Mouse (Mus musculus) intestine, postnatal 0 days (tissue): Measurements from ENCODE around the gene Ldlr. TPM values are rescaled to one million over a fixed set of nuclear protein-coding genes. Genes with fewer than 3 reads are reported as not detected.

ENCODE experiments used
- ATAC-seq: fragments of 200-750 bp; cut with Nextera tagmentation; 2 replicates; pipeline ENCODE4 v1.8.0; 2017; ENCODE audit warnings: mild to moderate bottlenecking, moderate TSS enrichment, moderate library complexity
- H3K27ac ChIP-seq: fragments of 300-500 bp; sonication (generic); 2 replicates; pipeline ENCODE4 v1.5.1; 2014; ENCODE audit warnings: mild to moderate bottlenecking, low read depth, low read length, moderate library complexity
- H3K27me3 ChIP-seq: fragments of 300-500 bp; sonication (generic); replicated peaks from 2 replicates; pipeline ENCODE4 v1.6.1; 2014; ENCODE audit warnings: low read length, mixed read lengths; ENCODE audit not compliant: control insufficient read depth, insufficient read depth
- H3K36me3 ChIP-seq: fragments of 300-500 bp; sonication (generic); 2 replicates; pipeline ENCODE4 v1.6.1; 2014; ENCODE audit warnings: mild to moderate bottlenecking, moderate library complexity; ENCODE audit not compliant: control insufficient read depth, insufficient read depth
- H3K4me1 ChIP-seq: fragments of 300-500 bp; sonication (generic); replicated peaks from 2 replicates; pipeline ENCODE4 v1.6.1; 2014; ENCODE audit warnings: antibody characterized with exemption, low read length, mixed read lengths; ENCODE audit not compliant: control insufficient read depth, insufficient read depth
- H3K4me2 ChIP-seq: fragments of 300-500 bp; sonication (generic); replicated peaks from 2 replicates; pipeline ENCODE4 v1.6.1; 2014; ENCODE audit warnings: low read depth, mild to moderate bottlenecking, moderate library complexity
- H3K4me3 ChIP-seq: fragments of 300-500 bp; sonication (generic); 2 replicates; pipeline ENCODE4 v1.5.1; 2014; ENCODE audit warnings: low read depth, low read length
- H3K9ac ChIP-seq: fragments of 300-500 bp; sonication (generic); 2 replicates; pipeline ENCODE4 v1.6.1; 2014; ENCODE audit warnings: mild to moderate bottlenecking, low read depth, low read length
- H3K9me3 ChIP-seq: fragments of 300-500 bp; sonication (generic); 2 replicates; pipeline ENCODE4 v1.6.1; 2016; ENCODE audit warnings: mixed run types; ENCODE audit not compliant: control insufficient read depth
- CTCF ChIP-seq: sonication (generic); IDR thresholded peaks from 2 replicates; pipeline ENCODE4 v1.5.1; 2016; ENCODE audit warnings: low read depth, mild to moderate bottlenecking, control low read depth, antibody characterized with exemption, moderate library complexity
- WGBS: fragments of 180-500 bp; shearing (Covaris S2); extraction: QIAGEN DNeasy Blood & Tissue Kit; methylation state at CpG from one replicate; pipeline ENCODE4 v1.1.7; 2014; 5-methylcytosine and 5-hydroxymethylcytosine counted together
- polyA plus RNA-seq: library from polyadenylated mRNA; unstranded; fragments of >200 nt; fragmentation: Nextera tagmentation; extraction: Ambion mirVana; gene quantifications from 2 replicates; pipeline ENCODE4 v1.2.1, GENCODE M21; 2015

Ldlr gene
- polyA plus RNA-seq, 1 experiment from 2014 or later, result 22.8 TPM

DNA sequence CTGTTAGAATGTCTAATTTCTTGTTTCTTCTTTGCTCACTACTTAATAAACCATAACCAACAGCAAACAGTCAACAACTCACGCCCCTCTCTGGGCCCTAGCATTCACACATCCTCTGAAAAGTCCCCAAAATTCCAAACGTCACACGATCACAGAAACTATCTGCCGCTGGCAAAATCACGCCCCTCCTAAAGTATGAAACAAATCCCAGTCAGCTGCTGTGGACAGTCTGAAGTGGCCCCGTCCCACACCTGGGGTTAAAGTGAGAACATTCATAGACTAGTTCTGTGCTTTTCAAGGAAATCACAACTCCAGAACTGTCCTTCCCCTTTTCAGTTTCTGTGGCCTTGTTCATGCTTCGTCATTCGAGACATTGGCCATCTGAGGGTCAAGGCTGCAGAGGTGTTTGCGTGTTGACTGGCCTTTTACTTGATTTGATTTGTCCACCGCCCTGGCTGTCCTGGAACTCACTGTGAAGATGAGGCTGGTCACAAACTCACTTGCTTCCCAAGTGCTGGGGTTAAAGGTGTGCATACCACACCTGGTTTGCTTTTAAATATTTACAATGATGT is 5.1 kb downstream of the Ldlr start:
- Histone ChIP-seq H3K9ac (no peak overlapping the region), H3K4me3 (no peak overlapping the region), H3K4me1 (peaks cover 9% of the 10 kb centered on the region), H3K36me3 (peaks cover 18% of the 10 kb centered on the region), H3K27ac (peak overlapping the region; percentile 58), H3K27me3 (no peaks in the 10 kb centered on the region), H3K9me3 (no peaks in the 10 kb centered on the region), H3K4me2 (0 out of 2 replicates have a peak overlapping the region, but pooled peaks have one; percentile 13)
- 64% methylated on average over 10 of the region's 10 CpGs for WGBS
- no peak for TF ChIP-seq CTCF
- ATAC-seq, result no peak

DNA sequence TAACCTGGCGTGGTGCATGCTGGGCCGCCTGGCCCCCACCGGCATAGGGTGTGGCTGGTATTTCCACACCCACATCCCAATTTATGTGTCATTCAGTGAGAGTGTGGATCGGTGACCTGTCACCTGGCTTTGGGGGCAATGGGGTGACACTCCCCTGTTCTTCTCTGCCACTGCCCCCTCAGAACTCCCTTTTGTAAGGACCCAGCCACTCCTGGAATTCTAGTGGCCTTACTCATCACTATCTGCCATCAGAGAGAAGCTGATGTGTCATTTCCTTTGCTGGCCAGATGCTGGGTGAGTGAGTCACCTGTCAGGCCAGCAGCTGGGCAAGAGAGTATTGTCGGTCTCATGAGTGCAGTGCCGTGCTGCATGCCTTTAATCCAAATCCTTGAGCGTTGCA is 6.0 kb downstream of the Ldlr start:
- Histone ChIP-seq H3K36me3 (peaks cover 27% of the 10 kb centered on the region), H3K9me3 (no peaks in the 10 kb centered on the region), H3K27me3 (no peaks in the 10 kb centered on the region), H3K9ac (no peak overlapping the region), H3K4me1 (peaks cover 9% of the 10 kb centered on the region), H3K27ac (peak overlapping the region; percentile 58), H3K4me2 (0 out of 2 replicates have a peak overlapping the region, but pooled peaks have one; percentile 13), H3K4me3 (no peak overlapping the region)
- peak; percentile 46 for ATAC-seq
- TF ChIP-seq CTCF, result no peak
- whole genome bisulfite sequencing, result 31% methylated on average over 7 of the region's 7 CpGs

DNA sequence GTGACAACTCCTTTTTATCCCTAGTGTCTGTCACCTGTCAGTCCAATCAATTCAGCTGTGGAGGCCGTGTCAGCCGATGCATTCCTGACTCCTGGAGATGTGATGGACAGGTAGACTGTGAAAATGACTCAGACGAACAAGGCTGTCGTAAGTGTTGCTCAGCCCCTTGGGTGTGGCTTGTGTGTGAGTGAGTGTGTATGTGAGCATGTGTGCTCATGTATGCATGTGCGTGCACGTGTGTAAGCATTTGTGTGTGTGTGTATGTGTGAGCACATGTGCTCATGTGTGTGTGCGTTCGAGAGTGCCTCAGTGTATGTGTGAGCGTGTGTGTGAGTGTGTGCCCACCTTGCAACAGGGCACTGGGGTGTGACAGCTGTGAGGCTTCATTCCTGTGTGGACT is 9.0 kb downstream of the Ldlr start:
- WGBS, result 70% methylated on average over 9 of the region's 9 CpGs
- H3K36me3 ChIP-seq, result peaks cover 53% of the 10 kb centered on the region

DNA sequence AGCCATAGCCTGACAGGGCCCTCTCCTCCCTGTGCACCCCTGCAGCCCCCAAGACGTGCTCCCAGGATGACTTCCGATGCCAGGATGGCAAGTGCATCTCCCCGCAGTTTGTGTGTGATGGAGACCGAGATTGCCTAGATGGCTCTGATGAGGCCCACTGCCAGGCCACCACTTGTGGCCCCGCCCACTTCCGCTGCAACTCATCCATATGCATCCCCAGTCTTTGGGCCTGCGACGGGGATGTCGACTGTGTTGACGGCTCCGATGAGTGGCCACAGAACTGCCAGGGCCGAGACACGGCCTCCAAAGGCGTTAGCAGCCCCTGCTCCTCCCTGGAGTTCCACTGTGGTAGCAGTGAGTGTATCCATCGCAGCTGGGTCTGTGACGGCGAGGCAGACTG is 10.2 kb downstream of the Ldlr start:
- H3K4me2 ChIP-seq, result peak overlapping the region; percentile 21; the same call in 1 of the 2 replicates
- H3K36me3 ChIP-seq, result peaks cover 64% of the 10 kb centered on the region
- TF ChIP-seq CTCF, result no peak
- H3K9ac ChIP-seq, result no peak overlapping the region
- no peak for ATAC-seq
- H3K9me3 ChIP-seq, result no peaks in the 10 kb centered on the region
- peaks cover 13% of the 10 kb centered on the region for H3K4me1 ChIP-seq
- peak overlapping the region; percentile 78 for H3K27ac ChIP-seq
- WGBS, result 71% methylated on average over 17 of the region's 17 CpGs
- no peak overlapping the region for H3K4me3 ChIP-seq
- H3K27me3 ChIP-seq, result no peaks in the 10 kb centered on the region

More for the DNA sequence above, 9.0 kb downstream of the Ldlr start:
- TF ChIP-seq CTCF, result no peak
- Histone ChIP-seq H3K4me2 (no peak overlapping the region), H3K27ac (peak overlapping the region; percentile 46; the same call in 1 of the 2 replicates), H3K9me3 (no peaks in the 10 kb centered on the region), H3K4me1 (peaks cover 13% of the 10 kb centered on the region), H3K9ac (no peak overlapping the region), H3K27me3 (no peaks in the 10 kb centered on the region), H3K4me3 (no peak overlapping the region)
- no peak for ATAC-seq

DNA sequence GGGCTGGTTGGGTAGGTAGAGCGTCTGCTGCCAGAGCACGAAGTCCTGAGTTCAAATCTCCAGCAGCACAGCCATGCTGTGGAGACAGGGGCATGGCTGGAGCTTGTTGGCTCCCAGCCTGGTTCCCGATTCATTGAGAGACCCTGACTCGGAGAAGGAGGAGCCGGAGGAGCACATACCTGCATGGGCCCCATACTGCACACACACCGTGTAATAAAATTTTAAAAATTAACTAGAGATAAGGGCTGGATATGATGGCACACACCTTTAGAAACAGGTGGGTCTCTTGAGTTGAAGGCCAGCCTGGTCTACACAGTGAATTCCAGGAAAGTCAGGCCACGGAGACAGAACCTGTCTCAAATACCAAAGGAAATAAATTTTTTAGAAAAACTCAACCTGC is 10.7 kb downstream of the Ldlr start:
- H3K4me1 ChIP-seq, result peaks cover 8% of the 10 kb centered on the region
- H3K36me3 ChIP-seq, result peaks cover 70% of the 10 kb centered on the region
- no peak overlapping the region for H3K4me3 ChIP-seq
- H3K9ac ChIP-seq, result no peak overlapping the region
- H3K9me3 ChIP-seq, result no peaks in the 10 kb centered on the region
- H3K27ac ChIP-seq, result peak overlapping the region; percentile 78
- TF ChIP-seq CTCF, result no peak
- ATAC-seq, result peak; percentile 63
- WGBS, result 55% methylated on average over 7 of the region's 7 CpGs
- H3K27me3 ChIP-seq, result no peaks in the 10 kb centered on the region
- H3K4me2 ChIP-seq, result peak overlapping the region; percentile 21; the same call in 1 of the 2 replicates

DNA sequence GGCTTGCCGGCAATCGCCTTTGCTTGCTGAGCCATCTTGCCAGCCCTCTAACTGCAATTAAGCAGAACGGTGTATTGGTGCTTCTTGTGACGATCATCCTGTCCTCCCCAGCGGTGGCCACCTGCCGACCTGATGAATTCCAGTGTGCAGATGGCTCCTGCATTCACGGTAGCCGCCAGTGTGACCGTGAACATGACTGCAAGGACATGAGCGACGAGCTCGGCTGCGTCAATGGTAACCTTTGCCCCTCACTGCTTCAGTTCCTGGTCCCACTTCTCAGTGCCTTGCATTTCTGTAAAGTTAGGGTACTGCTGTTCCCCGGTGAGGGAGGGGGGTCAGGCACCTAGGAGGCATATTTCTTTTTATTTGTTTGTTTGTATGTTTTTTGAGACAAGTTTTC is 11.8 kb downstream of the Ldlr start:
- Histone ChIP-seq H3K27ac (peak overlapping the region; percentile 78), H3K9me3 (no peaks in the 10 kb centered on the region), H3K36me3 (peaks cover 81% of the 10 kb centered on the region), H3K4me3 (no peak overlapping the region), H3K27me3 (no peaks in the 10 kb centered on the region), H3K4me2 (no peak overlapping the region), H3K4me1 (0 out of 2 replicates have a peak, but pooled peaks cover 7% of the 10 kb centered on the region), H3K9ac (no peak overlapping the region)
- 59% methylated on average over 14 of the region's 14 CpGs for WGBS
- no peak for TF ChIP-seq CTCF
- no peak for ATAC-seq
